Mouse (Mus musculus) neural tube, embryonic 13.5 days (tissue): ENCODE data around the gene Fancd2os. TPM values are rescaled to one million over a fixed set of nuclear protein-coding genes. Genes with fewer than 3 reads are reported as not detected.

ENCODE experiments used
- ATAC-seq: fragments of 200-750 bp; cut with Nextera tagmentation; 2 replicates; pipeline ENCODE4 v1.8.0; 2017; ENCODE audit warnings: low read depth, mild to moderate bottlenecking, moderate TSS enrichment, moderate library complexity
- H3K27ac ChIP-seq: fragments of 300-500 bp; sonication (generic); replicated peaks from 2 replicates; pipeline ENCODE4 v1.5.1; 2015; ENCODE audit warnings: moderate library complexity, mild to moderate bottlenecking, inconsistent platforms
- H3K27me3 ChIP-seq: fragments of 300-500 bp; sonication (generic); 2 replicates; pipeline ENCODE4 v1.6.1; 2015; ENCODE audit warnings: mild to moderate bottlenecking, inconsistent platforms
- H3K36me3 ChIP-seq: fragments of 300-500 bp; sonication (generic); 2 replicates; pipeline ENCODE4 v1.6.1; 2015; ENCODE audit warnings: mild to moderate bottlenecking, inconsistent platforms
- H3K4me1 ChIP-seq: fragments of 300-500 bp; sonication (generic); replicated peaks from 2 replicates; pipeline ENCODE4 v1.6.1; 2015; ENCODE audit warnings: inconsistent platforms
- H3K4me2 ChIP-seq: fragments of 300-500 bp; sonication (generic); 2 replicates; pipeline ENCODE4 v1.6.1; 2015; ENCODE audit warnings: inconsistent platforms, mild to moderate bottlenecking, moderate library complexity
- H3K4me3 ChIP-seq: fragments of 300-500 bp; sonication (generic); 2 replicates; pipeline ENCODE4 v1.5.1; 2015; ENCODE audit warnings: mild to moderate bottlenecking, inconsistent platforms
- H3K9ac ChIP-seq: fragments of 300-500 bp; sonication (generic); 2 replicates; pipeline ENCODE4 v1.6.1; 2015; ENCODE audit warnings: moderate library complexity, mild to moderate bottlenecking, inconsistent platforms
- H3K9me3 ChIP-seq: fragments of 300-500 bp; sonication (generic); 2 replicates; pipeline ENCODE4 v1.6.1; 2016; ENCODE audit warnings: inconsistent platforms
- WGBS: fragments of 180-500 bp; shearing (Covaris S2); methylation state at CpG from one replicate; pipeline ENCODE4 v1.1.7; 2015; 5-methylcytosine and 5-hydroxymethylcytosine counted together
- polyA plus RNA-seq: library from polyadenylated mRNA; unstranded; fragments of >200 nt; fragmentation: Nextera tagmentation; extraction: Ambion mirVana; gene quantifications from 2 replicates; pipeline ENCODE4 v1.2.1, GENCODE M21; 2015

Fancd2os gene
- polyA plus RNA-seq, 1 experiment from 2014 or later: 0.18 TPM

DNA sequence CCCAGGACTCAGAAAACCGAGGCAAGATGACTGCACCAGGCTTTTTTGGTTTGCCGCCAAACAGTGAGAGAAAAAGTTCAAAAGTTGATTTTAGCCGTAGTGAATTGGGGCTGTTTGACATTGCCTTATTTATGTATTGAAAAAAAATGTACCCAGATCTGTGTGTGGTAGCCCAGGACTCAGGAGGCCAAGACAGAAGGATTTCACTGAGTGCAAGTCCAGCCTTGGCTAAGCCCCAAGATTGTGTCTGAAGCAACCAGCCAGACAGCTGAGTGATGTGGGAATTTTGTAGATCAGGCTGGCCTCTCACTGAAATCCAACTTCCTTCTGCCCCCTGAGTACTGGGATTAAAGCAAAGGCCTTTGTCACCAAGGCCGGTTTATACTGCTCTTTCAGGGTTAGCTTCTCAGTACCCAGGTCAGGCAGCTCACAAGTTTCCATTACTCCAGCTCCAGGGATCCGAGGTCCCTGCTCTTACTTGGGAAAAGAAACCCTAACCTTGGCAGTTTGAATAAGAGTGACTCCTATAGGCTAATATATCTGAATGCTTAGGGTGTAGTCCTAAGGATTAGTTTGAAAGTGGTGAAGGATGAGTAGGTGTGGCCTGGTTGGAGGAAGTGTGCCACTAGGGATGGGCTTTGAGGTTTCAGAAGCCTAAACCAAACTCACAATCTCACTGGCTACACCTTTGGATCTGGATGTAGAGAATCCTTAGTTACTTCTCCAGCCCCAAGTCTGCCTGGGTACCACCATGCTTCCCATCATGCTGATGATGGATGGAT lies 24.7 kb upstream of the Fancd2os start:
- H3K27ac ChIP-seq: no peak overlapping the region
- peak overlapping the region; percentile 83 for H3K4me2 ChIP-seq
- no peaks in the 10 kb centered on the region for H3K9me3 ChIP-seq
- no peaks in the 10 kb centered on the region for H3K27me3 ChIP-seq
- WGBS: 45% methylated on average over 5 of the region's 5 CpGs
- H3K4me3 ChIP-seq: peak overlapping the region; percentile 75
- H3K9ac ChIP-seq: peak overlapping the region; percentile 90
- H3K4me1 ChIP-seq: peaks cover 20% of the 10 kb centered on the region
- peaks cover 28% of the 10 kb centered on the region for H3K36me3 ChIP-seq
- no peak for ATAC-seq

GRCm38 (mm10) chr6:113623941-113624751 lies 23.6 kb upstream of the Fancd2os start, which contains the start of gene Vhl:
Vhl (plus strand) TSS chr6:113623959.
- Histone ChIP-seq H3K36me3 (peaks cover 17% of the 10 kb centered on the region), H3K9me3 (no peaks in the 10 kb centered on the region), H3K9ac (peak within 1 kb of the TSS; percentile 90), H3K27ac (peak within 1 kb of the TSS; percentile 90), H3K4me2 (peak within 1 kb of the TSS; percentile 83), H3K27me3 (no peaks in the 10 kb centered on the region), H3K4me1 (peaks cover 20% of the 10 kb centered on the region), H3K4me3 (peak within 1 kb of the TSS; percentile 75)
- ATAC-seq: peak; percentile 92
- under 1% methylated on average over 72 of the region's 76 CpGs for WGBS

DNA sequence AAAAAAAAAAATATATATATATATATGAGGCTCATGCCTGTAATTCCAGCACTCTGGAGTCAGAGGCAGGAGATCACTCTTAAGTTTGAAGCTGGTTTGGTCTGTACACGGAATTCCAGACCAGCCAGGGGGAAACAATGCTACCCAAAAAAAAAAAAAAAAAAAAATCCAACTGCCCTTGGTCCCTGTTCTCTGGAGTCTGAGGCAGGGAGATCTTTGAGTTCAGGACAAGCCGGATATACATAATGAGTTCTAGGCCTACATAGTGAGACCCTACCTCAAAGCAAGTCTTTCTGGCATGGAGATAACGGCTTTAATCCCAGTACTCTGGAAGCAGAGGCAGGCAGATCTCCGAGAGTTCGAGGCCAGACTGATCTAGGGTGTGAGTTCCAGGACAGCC lies 22.9 kb upstream of the Fancd2os start:
- H3K36me3 ChIP-seq: peaks cover 13% of the 10 kb centered on the region
- H3K27ac ChIP-seq: peak overlapping the region; percentile 90
- ATAC-seq: no peak
- peaks cover 20% of the 10 kb centered on the region for H3K4me1 ChIP-seq
- no peak overlapping the region for H3K9ac ChIP-seq
- no peaks in the 10 kb centered on the region for H3K27me3 ChIP-seq
- peak overlapping the region; percentile 75 for H3K4me3 ChIP-seq
- no peaks in the 10 kb centered on the region for H3K9me3 ChIP-seq
- H3K4me2 ChIP-seq: peak overlapping the region; percentile 83
- WGBS: 69% methylated on average over 5 of the region's 5 CpGs

DNA sequence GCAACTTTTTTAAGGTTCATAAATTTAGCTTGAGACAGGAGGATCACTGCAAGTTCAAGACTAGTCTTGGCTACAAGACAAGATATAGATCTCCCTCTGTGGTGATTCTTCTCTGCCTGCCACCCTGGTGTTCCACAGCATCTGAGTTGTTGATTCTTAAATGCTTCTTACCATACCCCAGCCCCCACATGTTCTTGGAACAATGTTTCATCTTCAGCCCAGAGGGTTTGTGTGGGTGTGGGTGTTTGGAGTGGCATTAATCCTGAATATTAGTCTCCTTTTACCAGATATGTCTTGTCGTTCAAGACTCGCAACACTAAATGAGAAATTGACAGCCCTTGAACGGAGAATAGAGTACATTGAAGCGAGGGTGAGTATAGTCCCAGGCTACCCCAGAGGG lies 15.0 kb upstream of the Fancd2os start:
- Histone ChIP-seq H3K27ac (no peak overlapping the region), H3K4me3 (no peak overlapping the region), H3K4me2 (no peak overlapping the region), H3K4me1 (no peaks in the 10 kb centered on the region), H3K9ac (no peak overlapping the region), H3K27me3 (no peaks in the 10 kb centered on the region), H3K9me3 (no peaks in the 10 kb centered on the region), H3K36me3 (peaks cover 77% of the 10 kb centered on the region)
- WGBS: 96% methylated on average over 4 of the region's 4 CpGs
- ATAC-seq: no peak

- Histone ChIP-seq H3K4me3 (no peak overlapping the region), H3K4me2 (no peak overlapping the region), H3K9ac (no peak overlapping the region), H3K4me1 (no peaks in the 10 kb centered on the region), H3K36me3 (peaks cover 80% of the 10 kb centered on the region), H3K9me3 (no peaks in the 10 kb centered on the region), H3K27ac (no peak overlapping the region), H3K27me3 (no peaks in the 10 kb centered on the region)
- 98% methylated on average over 8 of the region's 8 CpGs for WGBS
- no peak for ATAC-seq
Measured at GRCm38 (mm10) chr6:113614997-113615396, 14.5 kb upstream of the Fancd2os start.

DNA sequence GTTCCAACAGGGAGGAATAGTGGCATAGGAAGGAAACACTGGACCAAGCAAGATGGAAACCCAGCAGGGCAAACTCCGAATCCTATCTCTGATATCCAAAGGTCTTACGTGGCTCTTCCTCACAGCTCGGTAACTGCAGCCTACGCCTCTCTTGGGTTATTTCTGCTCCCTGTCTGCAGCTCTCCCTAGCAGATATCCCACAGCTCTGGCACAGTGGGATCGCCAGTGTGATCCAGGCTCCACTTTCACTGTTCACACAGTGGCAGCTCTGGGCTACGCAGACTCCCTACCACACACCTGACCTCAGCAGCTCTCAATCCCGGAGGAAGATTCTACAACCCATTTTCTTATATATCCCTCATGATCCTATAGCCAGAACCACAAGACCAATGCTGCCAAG lies 13.6 kb upstream of the Fancd2os start:
- no peak overlapping the region for H3K27ac ChIP-seq
- H3K27me3 ChIP-seq: no peaks in the 10 kb centered on the region
- no peak overlapping the region for H3K4me2 ChIP-seq
- H3K9ac ChIP-seq: no peak overlapping the region
- 97% methylated on average over 7 of the region's 7 CpGs for WGBS
- ATAC-seq: no peak
- no peaks in the 10 kb centered on the region for H3K9me3 ChIP-seq
- peaks cover 80% of the 10 kb centered on the region for H3K36me3 ChIP-seq
- no peaks in the 10 kb centered on the region for H3K4me1 ChIP-seq
- no peak overlapping the region for H3K4me3 ChIP-seq

- no peak overlapping the region for H3K4me3 ChIP-seq
- H3K9me3 ChIP-seq: no peaks in the 10 kb centered on the region
- no peaks in the 10 kb centered on the region for H3K27me3 ChIP-seq
- 88% methylated on average over 8 of the region's 8 CpGs for WGBS
- H3K4me2 ChIP-seq: no peak overlapping the region
- no peak for ATAC-seq
- no peaks in the 10 kb centered on the region for H3K4me1 ChIP-seq
- H3K36me3 ChIP-seq: peaks cover 70% of the 10 kb centered on the region
- H3K9ac ChIP-seq: no peak overlapping the region
- H3K27ac ChIP-seq: no peak overlapping the region
Measured at GRCm38 (mm10) chr6:113612258-113612969, 11.9 kb upstream of the Fancd2os start.

DNA sequence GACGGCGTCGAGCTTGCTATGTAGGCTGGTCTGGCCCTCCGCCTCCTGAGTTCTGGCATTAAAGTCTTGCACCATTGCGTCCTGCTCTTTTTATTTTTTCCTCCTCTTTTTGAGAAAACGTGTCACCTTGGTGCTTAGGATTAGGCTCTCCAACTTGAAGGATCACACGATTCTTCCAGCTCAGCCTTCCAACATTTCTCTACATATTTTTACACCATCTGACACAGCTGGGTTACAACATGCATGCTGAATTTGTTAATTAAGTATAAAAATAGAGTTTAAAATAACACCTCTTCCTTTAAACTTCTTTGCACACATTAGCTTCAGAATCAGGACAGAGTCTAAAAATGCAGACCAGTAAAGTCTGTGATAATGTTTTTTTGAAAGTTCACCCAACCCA lies 8.8 kb upstream of the Fancd2os start:
- Histone ChIP-seq H3K4me3 (no peak overlapping the region), H3K36me3 (peaks cover 38% of the 10 kb centered on the region), H3K27ac (no peak overlapping the region), H3K9me3 (no peaks in the 10 kb centered on the region), H3K27me3 (no peaks in the 10 kb centered on the region), H3K9ac (no peak overlapping the region), H3K4me2 (no peak overlapping the region), H3K4me1 (peaks cover 22% of the 10 kb centered on the region)
- no peak for ATAC-seq
- 93% methylated on average over 7 of the region's 7 CpGs for WGBS

- Histone ChIP-seq H3K27me3 (no peaks in the 10 kb centered on the region), H3K27ac (no peak overlapping the region), H3K36me3 (peaks cover 34% of the 10 kb centered on the region), H3K4me2 (no peak overlapping the region), H3K4me1 (peaks cover 22% of the 10 kb centered on the region), H3K9me3 (no peaks in the 10 kb centered on the region), H3K9ac (no peak overlapping the region), H3K4me3 (no peak overlapping the region)
- 87% methylated on average over 6 of the region's 6 CpGs for WGBS
- ATAC-seq: no peak
Measured at GRCm38 (mm10) chr6:113608871-113609270, 8.4 kb upstream of the Fancd2os start.

- 4% methylated on average over 10 of the region's 10 CpGs for WGBS
- Histone ChIP-seq H3K4me3 (peak overlapping the region; percentile 95), H3K36me3 (no peaks in the 10 kb centered on the region), H3K4me2 (peak overlapping the region; percentile 94), H3K9ac (peak overlapping the region; percentile 93), H3K9me3 (no peaks in the 10 kb centered on the region), H3K27ac (peak overlapping the region; percentile 82), H3K27me3 (no peaks in the 10 kb centered on the region), H3K4me1 (peaks cover 26% of the 10 kb centered on the region)
- ATAC-seq: 0 out of 2 replicates have a peak, but pooled peaks have one; percentile 48
Measured at GRCm38 (mm10) chr6:113605224-113605545, 4.7 kb upstream of the Fancd2os start.

DNA sequence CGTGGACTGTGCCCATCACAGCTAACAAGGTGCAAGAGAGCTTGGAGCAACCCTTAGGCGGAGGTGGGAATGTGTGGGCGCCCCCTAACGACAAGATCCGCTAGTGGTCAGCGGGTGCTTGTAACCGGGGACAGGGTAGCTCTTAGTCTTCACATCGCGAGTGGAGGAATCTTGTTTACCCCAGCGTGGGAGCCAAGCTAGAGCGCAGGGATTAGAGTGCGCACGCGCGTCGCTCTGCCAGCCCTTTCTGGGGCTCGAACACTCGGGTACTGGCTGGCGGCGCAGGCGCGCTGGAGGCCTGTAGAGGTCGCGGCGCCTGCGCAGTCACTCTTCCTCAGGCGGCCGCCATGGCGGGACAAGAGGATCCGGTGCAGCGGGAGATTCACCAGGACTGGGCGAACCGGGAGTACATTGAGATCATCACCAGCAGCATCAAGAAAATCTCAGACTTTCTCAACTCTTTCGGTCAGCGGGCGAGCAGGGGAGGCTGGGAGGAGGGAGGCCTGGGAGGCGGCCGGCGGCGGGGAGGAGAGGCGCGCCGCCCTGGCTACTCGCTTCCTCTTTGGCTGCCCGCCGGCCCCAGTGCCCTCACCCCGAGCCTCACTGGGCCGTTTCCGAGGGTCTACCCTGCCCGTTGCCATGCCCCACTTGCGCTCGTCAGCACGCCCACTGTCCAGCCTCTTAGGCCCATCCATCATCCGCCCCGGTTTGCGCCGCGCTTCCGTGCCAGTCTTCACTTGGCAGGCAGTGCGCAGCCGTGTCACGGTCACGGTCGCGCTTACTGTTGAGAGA lies 4.1 kb upstream of the Fancd2os start, which contains the start of gene Brk1:
Gene Brk1, plus strand, starts transcription at position 341 of the 792 bp plus-strand sequence.
- H3K9ac ChIP-seq: peak within 1 kb of the TSS; percentile 93
- peak within 1 kb of the TSS; percentile 82 for H3K27ac ChIP-seq
- H3K36me3 ChIP-seq: no peaks in the 10 kb centered on the region
- no peaks in the 10 kb centered on the region for H3K27me3 ChIP-seq
- H3K4me2 ChIP-seq: peak within 1 kb of the TSS; percentile 94
- H3K4me1 ChIP-seq: peaks cover 27% of the 10 kb centered on the region
- peak within 1 kb of the TSS; percentile 95 for H3K4me3 ChIP-seq
- under 1% methylated on average over 65 of the region's 65 CpGs for WGBS
- ATAC-seq: peak; percentile 95
- no peaks in the 10 kb centered on the region for H3K9me3 ChIP-seq
